Mouse (Mus musculus) T-helper 1 cell (primary cell): ENCODE results near the gene 1700013G24Rik.
"Not testable (repeated sequence)": the region's sequence is repeated elsewhere in the genome, so short reads cannot be mapped to it uniquely, and the experiment has no call there.

Experiments
- in situ Hi-C: fragments of 300-600 bp; cut with MboI, MseI; formaldehyde crosslinking; loops from one replicate; pipeline ENCODE4 v1.15.1; 2025; ENCODE audit warnings: high pct_unique_total_duplicates

Gene 1700013G24Rik

DNA sequence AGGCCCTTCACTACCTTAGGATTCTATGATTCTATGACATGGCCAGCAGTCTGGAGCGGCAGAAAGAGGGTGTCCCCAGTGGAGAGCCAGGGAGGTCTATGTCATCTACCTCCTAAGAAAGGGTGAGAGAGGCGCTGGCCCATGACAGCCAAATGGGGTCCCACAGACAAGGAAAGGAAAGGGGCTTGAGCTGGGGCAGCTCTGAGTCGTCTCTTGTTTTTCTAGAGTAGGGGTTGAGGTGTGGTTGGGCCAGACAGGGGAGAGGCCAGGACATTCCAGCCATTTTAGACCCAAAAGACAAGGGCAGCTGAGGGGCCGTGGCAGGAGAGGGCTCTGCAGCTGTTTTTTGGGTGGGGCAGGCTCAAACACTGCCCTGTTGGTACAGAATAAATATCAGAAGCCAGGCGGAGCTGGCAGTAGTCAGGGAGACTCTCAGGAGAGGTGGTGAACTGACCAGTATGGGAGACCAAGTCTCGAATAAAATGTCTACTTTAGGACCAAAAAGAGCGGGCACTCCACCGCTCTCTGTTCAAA lies at the start of gene 1700013G24Rik:
TSS of gene 1700013G24Rik (plus strand) at position 51 of the 534 bp plus-strand sequence.
- in situ Hi-C loops, result no loop called here

- in situ Hi-C loops, result no loop called here
Measured at GRCm38 (mm10) chr4:137405571-137405970, 47.5 kb upstream of the 1700013G24Rik start.

- in situ Hi-C loops, result no loop called here
Measured at GRCm38 (mm10) chr4:137409691-137410090, 43.4 kb upstream of the 1700013G24Rik start, which contains the start of gene Cela3a. Gene Cela3a, minus strand, starts transcription at chr4:137409791.

GRCm38 (mm10) chr4:137412185-137412709 lies 40.8 kb upstream of the 1700013G24Rik start:
- in situ Hi-C loops, result not testable (repeated sequence)

DNA sequence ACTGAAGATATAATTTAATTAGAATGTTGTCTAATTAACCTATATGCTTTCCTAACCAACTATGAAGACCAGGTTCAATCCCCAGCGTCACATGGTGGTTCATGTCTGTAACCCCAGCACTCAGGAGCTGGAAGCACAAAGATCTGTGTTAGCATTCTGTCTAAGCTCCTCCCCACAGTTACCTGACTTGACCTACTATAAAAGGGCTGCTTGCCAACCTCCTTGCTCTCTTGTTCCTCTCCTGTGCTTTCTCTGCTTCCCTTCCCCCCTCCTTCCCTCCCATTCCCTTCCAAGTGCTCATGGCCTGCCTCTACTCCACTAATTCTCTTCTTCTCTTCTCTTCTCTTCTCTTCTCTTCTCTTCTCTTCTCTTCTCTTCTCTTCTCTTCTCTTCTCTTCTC lies 38.1 kb upstream of the 1700013G24Rik start:
- in situ Hi-C loops, result no loop called here

DNA sequence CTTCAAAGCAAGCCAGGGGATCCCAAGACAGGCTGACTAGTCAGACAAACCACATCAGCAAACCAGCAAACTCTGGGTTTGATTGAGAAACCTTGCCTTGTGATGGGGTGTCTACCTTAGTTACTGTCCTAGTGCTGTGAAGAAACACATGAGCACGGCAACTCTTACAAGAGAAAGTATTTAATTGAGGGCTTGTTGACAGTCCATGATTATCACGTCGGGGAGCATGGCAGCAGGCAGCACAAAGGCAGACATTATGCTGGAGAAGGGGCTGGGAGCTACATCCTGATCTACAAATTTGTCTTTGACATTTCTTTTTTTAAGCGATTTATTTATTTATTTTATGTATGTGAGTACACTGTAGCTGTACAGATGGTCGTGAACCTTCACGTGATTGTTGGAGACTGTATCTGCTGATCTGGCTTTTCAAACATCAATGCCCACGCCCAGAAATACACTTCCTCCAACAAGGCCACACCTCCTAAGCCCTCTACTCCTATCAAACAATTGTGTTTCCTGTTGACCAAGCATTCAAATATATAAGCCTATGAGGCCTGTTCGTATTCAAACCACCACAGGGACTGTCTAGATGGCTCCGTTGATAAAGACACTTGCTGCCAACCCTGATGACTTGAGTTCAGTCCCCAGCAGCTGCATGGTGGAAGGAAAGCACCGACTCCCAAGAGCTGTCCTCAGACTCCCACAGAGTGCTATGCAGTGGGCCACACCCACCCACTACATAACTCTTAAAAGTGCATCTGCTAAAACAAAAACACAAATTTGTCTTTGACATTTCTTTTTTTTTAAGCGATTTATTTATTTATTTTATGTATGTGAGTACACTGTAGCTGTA lies 35.1 kb upstream of the 1700013G24Rik start:
- in situ Hi-C loops, result no loop called here

- in situ Hi-C loops, result no loop called here
Measured at GRCm38 (mm10) chr4:137430502-137430901, 22.6 kb upstream of the 1700013G24Rik start, which contains the start of gene Cela3b. Gene Cela3b, minus strand, starts transcription at chr4:137430540.

GRCm38 (mm10) chr4:137432700-137433550 lies 20.2 kb upstream of the 1700013G24Rik start:
- in situ Hi-C loops, result not testable (repeated sequence)

- in situ Hi-C loops, result loop anchor here (5.0 kb wide), 1 partner anchor 110 kb away; no protein-coding TSS in a partner anchor
Measured at GRCm38 (mm10) chr4:137436979-137437669, 16.0 kb upstream of the 1700013G24Rik start.

- in situ Hi-C loops, result loop anchor here (5.0 kb wide), 1 partner anchor 108 kb away; no protein-coding TSS in a partner anchor
Measured at GRCm38 (mm10) chr4:137438842-137439241, 14.2 kb upstream of the 1700013G24Rik start.

DNA sequence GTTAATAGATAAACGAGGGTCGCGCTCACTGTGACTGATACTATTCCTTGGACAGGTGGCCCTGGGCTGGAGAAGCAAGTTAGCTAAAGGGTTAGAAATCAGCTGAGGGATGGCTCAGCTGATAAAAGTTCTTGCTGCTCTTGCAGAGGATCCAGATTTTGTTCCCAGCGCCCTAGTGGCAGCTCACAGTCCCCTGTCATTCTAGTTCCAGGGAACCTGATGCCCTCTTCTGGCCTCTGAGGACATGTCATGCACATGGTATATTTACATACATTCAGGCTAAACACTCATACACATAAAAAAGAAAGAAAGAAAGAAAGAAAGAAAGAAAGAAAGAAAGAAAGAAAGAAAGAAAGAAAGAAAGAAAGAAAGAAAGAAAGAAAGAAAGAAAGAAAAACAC lies 11.8 kb upstream of the 1700013G24Rik start:
- in situ Hi-C loops, result no loop called here

DNA sequence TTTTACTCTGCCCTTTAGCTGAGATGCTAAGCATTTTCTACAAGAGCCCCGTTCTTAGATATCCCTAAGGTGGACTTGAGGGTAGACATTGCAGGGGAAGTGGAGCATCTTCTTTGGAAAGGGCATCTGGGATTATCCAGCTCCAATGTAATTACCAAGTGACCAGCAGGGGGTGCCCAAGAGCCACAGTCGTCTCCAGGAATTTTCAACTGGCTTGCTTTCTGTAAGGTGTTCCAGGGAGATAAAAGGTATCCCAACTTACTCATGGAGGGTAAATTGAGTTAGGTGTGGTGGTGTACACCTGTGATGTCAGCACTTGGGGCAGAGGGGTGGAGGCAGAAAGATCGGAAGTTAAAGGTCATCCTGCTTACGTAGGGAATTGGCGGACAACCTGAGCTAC lies 9.5 kb upstream of the 1700013G24Rik start:
- in situ Hi-C loops, result no loop called here

DNA sequence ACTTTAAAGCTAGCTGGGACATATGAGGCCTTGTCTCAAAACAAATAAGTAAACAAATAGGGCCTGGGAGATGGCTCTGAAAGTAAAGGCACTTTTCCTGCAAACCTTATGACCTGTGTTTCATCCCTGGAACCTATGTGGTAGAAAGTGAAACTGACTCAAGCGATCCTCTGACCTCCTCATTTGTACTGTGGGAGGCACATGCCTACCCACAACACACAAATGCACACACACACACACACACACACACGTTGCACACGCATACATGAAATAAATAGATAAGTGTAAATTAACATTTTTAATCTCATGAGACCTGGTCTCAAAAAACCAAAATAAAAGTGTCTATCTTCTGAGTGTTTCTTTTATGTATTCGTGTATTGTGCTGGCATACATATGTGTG lies 7.2 kb upstream of the 1700013G24Rik start:
- in situ Hi-C loops, result no loop called here

GRCm38 (mm10) chr4:137447363-137448196 lies 5.5 kb upstream of the 1700013G24Rik start:
- in situ Hi-C loops, result no loop called here

DNA sequence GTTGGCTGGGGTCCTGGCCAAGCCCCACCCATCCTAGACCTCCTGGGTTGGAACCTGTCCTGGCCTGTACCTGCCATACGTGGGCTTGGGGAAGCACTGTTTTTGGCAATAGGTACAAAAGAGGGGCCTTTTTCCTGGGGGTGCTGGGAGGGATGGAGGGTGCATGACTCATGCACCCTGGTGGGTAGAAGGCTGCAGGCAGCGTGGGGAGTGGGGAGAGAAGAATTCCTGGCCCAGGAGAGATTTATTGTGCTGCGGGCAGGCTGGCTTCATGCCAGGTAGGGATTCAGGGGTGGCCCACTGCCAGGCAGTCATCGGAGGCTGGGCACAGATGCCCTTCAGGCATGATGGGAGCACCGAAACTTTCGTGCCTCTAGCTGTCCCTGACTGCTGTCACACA lies 4.9 kb upstream of the 1700013G24Rik start:
- in situ Hi-C loops, result no loop called here

DNA sequence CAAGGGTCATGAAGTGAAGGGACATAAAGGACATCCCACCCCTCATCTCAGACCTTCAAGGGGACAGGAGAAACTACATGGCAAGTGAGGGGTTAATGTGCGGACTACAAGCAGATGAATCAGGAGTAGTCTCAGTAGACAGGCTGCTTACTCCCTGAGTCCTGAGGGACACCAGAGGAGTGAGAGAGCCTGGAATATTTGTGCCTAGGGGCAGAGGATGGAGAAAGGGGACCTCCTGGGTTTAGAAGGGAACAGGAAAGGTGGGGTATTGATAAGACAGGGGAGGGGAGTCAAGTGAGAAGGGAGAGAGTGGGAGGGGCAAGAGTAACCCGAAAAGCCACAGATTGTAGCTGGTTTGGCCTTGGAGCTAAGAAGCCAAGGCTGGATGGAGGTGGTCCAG lies 4.4 kb upstream of the 1700013G24Rik start:
- in situ Hi-C loops, result no loop called here

DNA sequence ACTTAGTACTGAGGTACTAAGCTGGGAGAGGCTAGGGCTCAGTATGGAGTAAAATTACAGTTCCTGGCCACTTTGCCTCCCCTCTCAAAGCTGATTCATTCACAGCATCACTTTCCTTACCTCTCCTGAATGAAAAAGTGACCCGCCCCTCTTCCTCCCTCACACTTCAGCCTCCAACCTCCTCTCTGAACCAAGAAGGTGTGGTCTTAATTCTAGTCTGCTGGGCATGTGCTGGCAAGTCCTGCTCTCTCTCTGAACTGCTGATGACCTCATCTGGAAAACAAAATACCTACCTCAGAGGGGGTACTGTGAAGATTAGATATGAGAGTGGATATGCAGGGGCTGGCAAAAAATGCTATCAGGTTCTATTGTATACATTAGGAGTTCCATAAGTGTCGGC lies 4.0 kb upstream of the 1700013G24Rik start:
- in situ Hi-C loops, result no loop called here

- in situ Hi-C loops, result no loop called here
Measured at GRCm38 (mm10) chr4:137449715-137450114, 3.4 kb upstream of the 1700013G24Rik start.

DNA sequence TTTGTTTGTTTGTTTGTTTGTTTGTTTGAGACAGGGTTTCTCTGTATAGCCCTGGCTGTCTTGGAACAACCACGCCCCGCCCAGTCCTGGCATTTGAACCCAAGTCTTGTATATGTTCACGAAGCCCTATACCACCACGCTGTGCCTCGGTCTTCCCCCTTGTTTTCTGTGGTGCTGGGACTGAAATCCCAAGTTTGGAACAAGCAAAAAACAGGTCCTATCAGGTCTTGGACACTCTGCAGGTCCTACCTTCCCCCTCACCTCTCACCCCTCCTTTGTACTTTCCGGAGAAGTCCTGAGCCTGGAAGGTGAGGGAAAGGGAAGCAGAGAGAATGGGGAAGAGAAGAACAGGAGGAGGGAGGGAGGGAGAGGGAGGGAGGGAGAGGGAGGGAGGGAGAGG lies 894 bp upstream of the 1700013G24Rik start:
- in situ Hi-C loops, result no loop called here

DNA sequence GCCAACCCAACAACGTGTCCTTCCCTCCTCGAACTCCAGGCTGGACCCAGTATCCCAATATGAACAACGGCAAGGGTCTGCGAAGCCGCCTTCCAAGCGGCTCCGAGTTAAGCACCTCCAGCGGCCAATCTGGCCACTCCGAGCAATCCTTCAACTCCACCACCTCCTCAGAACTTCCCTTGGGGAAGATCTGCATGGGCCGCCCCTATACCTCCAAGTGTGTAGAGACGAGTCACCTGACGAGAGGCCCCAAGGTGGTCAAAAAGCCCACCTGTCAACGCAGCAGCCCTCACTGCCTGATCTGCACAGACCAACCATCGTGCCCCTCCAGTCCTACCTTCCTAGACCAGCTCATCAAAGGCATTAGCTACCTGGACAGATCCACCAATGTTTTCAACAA lies 1.5 kb downstream of the 1700013G24Rik start:
- in situ Hi-C loops, result no loop called here
